Mouse (Mus musculus) left cerebral cortex, postnatal 14 days (tissue): ENCODE data around the gene Olfr1351. TPM values are rescaled to one million over a fixed set of nuclear protein-coding genes. Genes with fewer than 3 reads are reported as not detected.
"Not testable (repeated sequence)": the region's sequence is repeated elsewhere in the genome, so short reads cannot be mapped to it uniquely, and the experiment has no call there.

Source experiments
- DNase-seq, 2 experiments: peaks; one replicate each; pipeline ENCODE4 v3.0.0; 2021 to 2022; ENCODE audit warnings: low spot score in 2 of 2, mixed read lengths in 1 of 2
- intact Hi-C: fragments of 180-260 bp; cut with DNase I; formaldehyde crosslinking; loops from one replicate; pipeline ENCODE4 v1.15.1; 2025
- long read RNA-seq, 2 experiments: library from polyadenylated mRNA; stranded (forward); transcript quantifications; one replicate each; pipeline ENCODE4 v2.0.0; 2021
- total RNA-seq, 2 experiments: library from RNA; stranded (reverse); gene quantifications; 2 replicates each; pipeline ENCODE4 v1.2.3; 2021

The Olfr1351 gene
- not detected for total RNA-seq
- long read RNA-seq, experiment 1 = 0 reads
- long read RNA-seq, experiment 2 = 0 reads

GRCm38 (mm10) chr10:79012172-79012571 is at the start of gene Olfr1351:
Gene Olfr1351, plus strand, starts transcription at chr10:79012472.
- no peak for DNase-seq
- intact Hi-C loops = no loop called here

GRCm38 (mm10) chr10:78963009-78963408 is 49.3 kb upstream of the Olfr1351 start, which contains the start of gene Olfr1353:
Gene Olfr1353, plus strand, starts transcription at chr10:78963309.
- DNase-seq, intact Hi-C loops: not testable (repeated sequence)

GRCm38 (mm10) chr10:78980750-78981149 is 31.5 kb upstream of the Olfr1351 start, which contains the start of gene Olfr1352:
Gene Olfr1352, plus strand, starts transcription at chr10:78981050.
- intact Hi-C loops = no loop called here

GRCm38 (mm10) chr10:79028441-79028840 is 16.2 kb downstream of the Olfr1351 start, which contains the start of gene Olfr57:
Gene Olfr57, plus strand, starts transcription at chr10:79028741.
- intact Hi-C loops = no loop called here
- no peak for DNase-seq

More at GRCm38 (mm10) chr10:78980750-78981149, 31.5 kb upstream of the Olfr1351 start, which contains the start of gene Olfr1352:
- no peak for DNase-seq

- intact Hi-C loops = not testable (repeated sequence)
Measured at GRCm38 (mm10) chr10:79042457-79042856, 30.2 kb downstream of the Olfr1351 start.

GRCm38 (mm10) chr10:79057370-79057769 is 45.1 kb downstream of the Olfr1351 start:
- DNase-seq, intact Hi-C loops: not testable (repeated sequence)

More at GRCm38 (mm10) chr10:79042457-79042856, 30.2 kb downstream of the Olfr1351 start:
- DNase-seq = not testable (repeated sequence)

Other genes with a start within 250 kb of the Olfr1351 start
- 10 to 100 TPM; 13.2 to 13.4 TPM for gene Slc1a6, start 232.0 kb upstream of the Olfr1351 start, total RNA-seq
- gene Olfr1356, start 160.3 kb upstream of the Olfr1351 start, total RNA-seq = not detected
- not detected for gene Olfr1355, start 136.9 kb upstream of the Olfr1351 start, total RNA-seq
- not detected for gene Olfr1354, start 99.3 kb upstream of the Olfr1351 start, total RNA-seq
- gene Olfr8, start 61.8 kb upstream of the Olfr1351 start, total RNA-seq = not detected
- not detected for gene Olfr1353, start 49.2 kb upstream of the Olfr1351 start, total RNA-seq
- gene Olfr1352, start 31.4 kb upstream of the Olfr1351 start, total RNA-seq = not detected
- not detected for gene Olfr57, start 16.3 kb downstream of the Olfr1351 start, total RNA-seq
- gene 2610008E11Rik, start 85.1 kb downstream of the Olfr1351 start, total RNA-seq = 10 to 100 TPM; 22.4 to 24.0 TPM
- not detected for gene Vmn2r80, start 136.3 kb downstream of the Olfr1351 start, total RNA-seq
- gene Vmn2r81, start 235.2 kb downstream of the Olfr1351 start, total RNA-seq = not detected